Mouse (Mus musculus): ENCODE measurements around the gene Macrod2.

- TF ChIP-seq CTCF (IDR thresholded peaks at IDR 0.05; ENCODE audit: low read depth) (no peak), EP300 (IDR thresholded peaks at IDR 0.05; ENCODE audit: low read depth) (no peak)
Measured at GRCm38 (mm10) chr2:140653481-140653880, 258.4 kb downstream of the Macrod2 start.
